Mouse (Mus musculus) heart, adult 18-20 months (tissue): ENCODE data around the gene Olfr16. TPM values are rescaled to one million over a fixed set of nuclear protein-coding genes. Genes with fewer than 3 reads are reported as not detected.

ENCODE experiments used
- DNase-seq, 2 experiments: peaks; one replicate each; pipeline ENCODE4 v3.0.0; 2021 to 2022; ENCODE audit warnings: mixed read lengths in 1 of 2
- long read RNA-seq, 2 experiments: library from polyadenylated mRNA; stranded (forward); transcript quantifications; one replicate each; pipeline ENCODE4 v2.0.0; 2021
- total RNA-seq, 2 experiments: library from RNA; stranded (reverse); gene quantifications; 2 replicates each; pipeline ENCODE4 v1.2.3; 2021

Gene Olfr16
- not detected for total RNA-seq
- long read RNA-seq, experiment 1 = 0 reads
- long read RNA-seq, experiment 2 = 0 reads

DNA sequence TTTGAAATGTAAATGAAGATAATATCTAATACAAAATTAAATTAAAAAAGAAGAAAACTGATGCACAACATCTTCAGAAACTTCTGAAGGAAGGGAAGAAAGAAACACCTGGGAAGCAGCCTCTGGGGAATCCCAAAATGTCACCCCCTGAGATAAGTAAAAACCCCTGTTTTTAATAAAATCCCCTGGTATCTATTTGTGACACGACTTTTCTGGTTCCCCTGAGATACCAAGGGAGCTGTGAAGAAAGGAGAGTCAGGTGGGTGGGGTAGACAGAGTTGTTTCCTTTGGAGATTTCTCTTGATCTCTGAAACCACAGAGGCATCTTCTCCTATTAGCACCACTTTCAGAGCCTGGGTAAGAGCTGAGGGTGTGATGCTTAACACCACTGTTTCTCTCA is at the start of gene Olfr16:
Olfr16 (plus strand) TSS at position 250 of the 400 bp plus-strand sequence.
- no peak for DNase-seq

DNA sequence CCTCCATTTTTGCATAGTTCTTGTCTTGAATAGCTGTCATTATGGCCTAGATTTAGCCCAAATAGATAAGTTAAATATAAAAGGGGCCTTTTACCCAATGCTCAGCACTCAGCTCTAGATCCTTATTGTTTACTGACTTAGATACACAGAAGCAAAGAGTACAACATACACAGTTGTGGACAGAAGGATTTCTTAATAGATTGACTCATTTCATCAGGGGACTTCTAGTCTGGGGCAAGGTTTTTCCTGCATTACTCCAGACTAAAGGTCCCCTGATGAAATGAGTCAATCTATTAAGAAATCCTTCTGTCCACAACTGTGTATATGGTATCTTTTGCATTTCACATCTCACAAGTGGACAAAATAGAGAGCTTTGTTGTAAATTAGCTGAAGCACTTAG is 46.9 kb upstream of the Olfr16 start:
- DNase-seq = no peak

DNA sequence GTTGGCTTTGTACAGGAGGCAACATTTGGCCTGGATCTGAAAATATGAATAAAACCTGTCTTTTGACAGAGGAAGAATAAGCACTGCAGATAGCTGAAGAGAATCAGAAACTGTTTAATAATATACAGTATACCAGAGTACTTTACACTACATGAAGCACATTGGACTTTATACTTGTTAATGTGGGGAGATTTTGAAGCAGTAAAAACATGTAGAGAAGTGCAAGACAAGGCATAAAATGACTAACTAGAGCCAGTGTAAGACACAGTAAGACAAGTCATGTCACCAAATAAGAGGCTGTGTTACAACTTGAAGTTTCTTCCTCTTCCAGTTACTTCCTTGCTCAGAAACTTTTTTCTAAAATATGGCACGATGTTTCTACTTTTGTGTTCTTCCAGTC is 33.1 kb upstream of the Olfr16 start:
- DNase-seq = no peak

DNA sequence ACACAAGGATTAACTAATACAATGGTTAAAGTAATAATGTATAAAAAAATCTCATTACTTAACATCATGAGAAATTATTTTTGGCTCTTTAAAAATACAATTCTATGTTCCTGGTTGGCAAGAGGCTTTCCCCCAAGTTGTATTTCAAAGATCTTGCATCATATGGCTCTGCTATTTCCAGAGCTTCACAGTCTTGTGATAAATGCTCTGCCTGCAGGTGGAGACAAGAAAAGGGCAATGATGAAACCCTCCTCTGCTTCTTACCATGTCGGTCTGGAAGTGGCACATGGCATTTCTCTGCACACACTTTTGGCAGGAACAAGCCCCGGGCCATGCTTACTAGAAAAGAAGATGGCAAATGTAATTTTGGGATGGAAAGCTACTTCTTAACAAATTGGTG is 31.8 kb upstream of the Olfr16 start:
- DNase-seq = no peak

DNA sequence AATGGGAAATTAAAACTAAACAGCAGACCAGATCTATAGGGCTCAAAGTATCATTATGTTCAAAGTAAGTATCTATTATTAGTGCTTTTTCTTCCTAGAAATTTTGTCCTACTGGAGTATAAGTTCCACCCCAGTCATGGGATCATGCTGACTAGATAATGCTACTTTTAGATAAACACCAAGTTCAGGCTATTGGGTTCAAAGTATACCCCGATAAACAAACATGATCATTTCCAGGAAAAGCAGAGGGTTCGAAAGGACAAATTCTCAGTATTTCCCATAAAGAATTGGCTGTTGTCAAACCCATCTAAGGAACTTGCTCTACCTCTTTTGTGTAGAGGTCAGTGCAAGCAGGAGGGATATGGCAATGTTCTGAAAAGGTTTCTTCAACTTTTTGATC is 18.0 kb upstream of the Olfr16 start:
- DNase-seq = no peak

DNA sequence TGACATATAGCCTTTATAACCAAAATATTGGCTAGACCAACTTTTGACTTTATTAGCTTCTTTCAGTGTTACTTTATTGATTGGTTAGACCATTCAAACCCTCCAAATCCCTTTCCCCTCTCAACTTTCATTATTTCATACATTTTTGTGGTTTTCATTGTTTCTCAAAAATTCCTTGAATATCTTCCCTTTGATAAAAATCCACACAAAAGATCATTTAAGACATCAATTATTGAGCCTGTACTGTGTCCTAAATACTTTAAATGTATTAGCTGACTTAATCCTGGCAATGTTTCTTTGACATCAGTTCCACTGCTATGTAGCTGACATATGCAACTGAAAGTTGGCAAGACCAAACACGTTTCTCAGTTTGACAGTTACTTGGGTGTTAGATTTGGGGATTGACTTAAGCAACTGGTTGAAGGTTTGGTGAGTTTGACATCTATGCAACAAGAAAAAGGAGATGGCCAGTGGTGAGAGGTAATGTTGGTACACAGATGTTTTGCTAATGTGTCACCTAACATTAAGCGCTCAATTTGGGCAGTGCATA is 1.0 kb downstream of the Olfr16 start:
- DNase-seq = no peak

DNA sequence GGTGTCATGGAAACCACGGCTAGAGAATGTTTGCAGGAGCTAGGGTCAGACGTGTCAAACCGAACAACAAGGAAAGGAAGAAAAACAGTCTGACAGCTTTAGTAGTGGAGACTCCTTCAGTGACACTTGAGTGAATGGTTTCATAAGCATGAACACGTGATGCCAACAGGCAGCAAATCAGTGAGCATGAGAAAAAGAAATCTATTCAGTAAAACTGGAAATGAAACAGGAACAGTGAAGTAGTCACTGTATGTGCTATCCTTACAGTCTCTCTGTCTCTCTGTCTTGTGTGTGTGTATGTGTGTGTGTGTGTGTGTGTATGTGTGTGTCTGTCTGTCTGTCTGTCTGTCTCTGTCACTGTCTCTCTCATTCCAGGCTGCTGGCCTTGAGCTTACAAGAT is 5.2 kb downstream of the Olfr16 start:
- no peak for DNase-seq

DNA sequence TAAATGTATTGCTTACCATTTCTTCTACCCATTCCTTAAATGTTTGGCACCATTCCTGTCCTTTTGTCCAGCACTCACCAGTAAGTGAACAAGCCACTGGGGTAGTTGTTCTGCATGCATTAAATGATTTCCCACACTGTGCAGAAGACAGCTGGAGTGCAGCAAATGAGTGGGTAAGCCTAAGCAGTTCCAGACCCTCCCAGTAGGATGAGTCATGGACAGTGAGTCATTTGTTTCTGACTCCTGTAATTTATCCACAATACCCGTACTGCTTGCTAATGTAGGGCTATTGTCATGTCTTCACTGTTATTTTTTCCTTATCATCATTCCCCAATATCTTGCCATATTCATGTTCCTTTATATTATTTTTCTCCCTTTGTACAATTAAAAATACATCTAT is 10.2 kb downstream of the Olfr16 start:
- no peak for DNase-seq

DNA sequence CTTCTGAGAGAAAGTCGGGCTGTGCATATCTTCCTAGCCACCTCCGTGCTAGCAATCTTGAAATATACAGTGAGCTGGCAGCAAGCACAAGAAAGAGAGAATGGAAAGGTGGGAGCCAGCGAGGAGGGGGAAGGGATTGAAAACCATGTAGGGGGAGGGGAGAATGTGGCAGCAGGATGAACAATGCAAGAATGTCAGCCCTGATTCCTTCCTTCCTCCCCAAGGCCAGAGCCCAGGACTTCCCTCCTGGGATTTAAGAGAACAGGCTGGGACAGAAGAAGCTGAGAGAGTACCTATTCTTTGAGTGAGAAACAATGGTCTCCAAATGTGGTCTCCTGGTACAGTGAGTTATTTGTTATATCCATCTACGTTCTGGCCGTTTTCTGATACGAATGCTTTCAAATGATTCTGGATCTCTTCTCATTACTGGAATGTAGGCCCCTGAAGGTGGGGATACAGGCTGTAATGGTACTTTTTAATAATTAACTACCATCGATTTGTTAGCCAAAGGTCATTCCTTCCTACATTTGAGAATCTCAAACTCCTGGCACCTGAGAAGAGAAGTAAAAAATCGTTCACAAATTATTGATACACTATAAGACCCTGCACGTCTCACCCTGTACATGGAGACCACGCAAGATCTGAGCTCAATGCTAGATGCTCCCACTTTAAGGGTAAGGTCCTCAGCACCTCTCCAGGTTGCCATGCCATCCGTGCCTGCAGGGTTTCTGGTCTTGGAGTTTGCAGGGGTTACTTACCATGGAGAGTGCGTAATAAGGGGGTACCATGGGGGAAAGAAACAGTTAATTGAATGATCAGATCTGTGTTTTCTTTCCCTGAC is 39.8 kb downstream of the Olfr16 start:
- no peak for DNase-seq

DNA sequence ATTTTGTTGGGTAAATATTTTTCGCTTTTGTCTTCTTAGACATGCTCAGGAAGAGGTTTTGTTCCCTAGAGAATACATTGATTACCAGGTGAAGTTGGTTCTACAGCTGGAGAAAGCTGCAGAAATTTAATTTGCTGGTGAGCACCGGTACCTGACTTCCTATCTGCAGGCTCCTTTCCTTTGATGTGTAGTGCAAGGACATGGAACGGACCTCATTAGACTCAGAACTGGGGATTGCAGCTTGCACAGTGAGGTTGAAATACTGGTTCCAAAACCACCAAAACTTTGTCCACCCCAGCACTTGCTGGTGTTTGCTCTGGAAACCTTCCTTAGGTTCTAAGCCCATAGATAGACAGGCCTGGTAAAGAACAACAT is 40.4 kb downstream of the Olfr16 start:
- DNase-seq = no peak

Other genes with a start within 250 kb of the Olfr16 start
- gene Apcs, start 55.4 kb upstream of the Olfr16 start, total RNA-seq = not detected
- gene Olfr1408, start 187.0 kb downstream of the Olfr16 start, total RNA-seq = not detected
- gene Olfr1406, start 240.2 kb downstream of the Olfr16 start, total RNA-seq = not detected
- not detected for gene Olfr218, start 247.4 kb downstream of the Olfr16 start, total RNA-seq